Mouse (Mus musculus) spleen, embryonic (tissue): ENCODE data around the gene Cfap77.

Source experiments
- CTCF ChIA-PET: fragments of 350-600 bp; sonication (Branson Sonifier 250); formaldehyde crosslinking; loops from one replicate; lab custom pipeline; 2022; lab: Charles Lee

Cfap77 gene

GRCm38 (mm10) chr2:29052943-29053454 is 1.9 kb downstream of the Cfap77 start:
- CTCF ChIA-PET = interaction anchor here (0.6 to 1.0 kb wide), 6 partner anchors 10 to 297 kb away, joined by 3 to 5 read pairs (median 3); no protein-coding TSS in a partner anchor

- CTCF ChIA-PET = interaction anchor here (1.0 kb wide), 1 partner anchor 10 kb away, joined by 3 read pairs; no protein-coding TSS in a partner anchor
Measured at GRCm38 (mm10) chr2:29051932-29052331, 2.9 kb downstream of the Cfap77 start.

GRCm38 (mm10) chr2:29046151-29046550 is 8.7 kb downstream of the Cfap77 start:
- CTCF ChIA-PET = no interaction called here

GRCm38 (mm10) chr2:29042124-29042523 is 12.7 kb downstream of the Cfap77 start:
- CTCF ChIA-PET = interaction anchor here (0.8 kb wide), 1 partner anchor 10 kb away, joined by 3 read pairs; no protein-coding TSS in a partner anchor

- CTCF ChIA-PET = interaction anchor here (0.8 kb wide), 1 partner anchor 11 kb away, joined by 3 read pairs; no protein-coding TSS in a partner anchor
Measured at GRCm38 (mm10) chr2:29041477-29041768, 13.4 kb downstream of the Cfap77 start.

- CTCF ChIA-PET = no interaction called here
Measured at GRCm38 (mm10) chr2:29040594-29041476, 14.0 kb downstream of the Cfap77 start.

GRCm38 (mm10) chr2:29039741-29040140 is 15.1 kb downstream of the Cfap77 start:
- CTCF ChIA-PET = no interaction called here

- CTCF ChIA-PET = interaction anchor here (0.6 kb wide), 1 partner anchor 17 kb away, joined by 3 read pairs; no protein-coding TSS in a partner anchor
Measured at GRCm38 (mm10) chr2:29035698-29036097, 19.2 kb downstream of the Cfap77 start.

GRCm38 (mm10) chr2:29034542-29035475 is 20.1 kb downstream of the Cfap77 start:
- CTCF ChIA-PET = no interaction called here

- CTCF ChIA-PET = no interaction called here
Measured at GRCm38 (mm10) chr2:29031951-29032350, 22.9 kb downstream of the Cfap77 start.

GRCm38 (mm10) chr2:29030048-29030734 is 24.7 kb downstream of the Cfap77 start:
- CTCF ChIA-PET = interaction anchor here (0.6 kb wide), 1 partner anchor 483 kb away, joined by 3 read pairs; no protein-coding TSS in a partner anchor

GRCm38 (mm10) chr2:29025284-29025683 is 29.6 kb downstream of the Cfap77 start:
- CTCF ChIA-PET = no interaction called here

GRCm38 (mm10) chr2:29023001-29023400 is 31.9 kb downstream of the Cfap77 start:
- CTCF ChIA-PET = no interaction called here

GRCm38 (mm10) chr2:29021025-29021424 is 33.8 kb downstream of the Cfap77 start:
- CTCF ChIA-PET = interaction anchor here (0.6 kb wide), 1 partner anchor 44 kb away, joined by 4 read pairs; no protein-coding TSS in a partner anchor

- CTCF ChIA-PET = no interaction called here
Measured at GRCm38 (mm10) chr2:29018680-29019079, 36.2 kb downstream of the Cfap77 start.

- CTCF ChIA-PET = no interaction called here
Measured at GRCm38 (mm10) chr2:29016599-29017587, 38.0 kb downstream of the Cfap77 start.

GRCm38 (mm10) chr2:29012523-29012922 is 42.3 kb downstream of the Cfap77 start:
- CTCF ChIA-PET = no interaction called here

- CTCF ChIA-PET = interaction anchor here (0.7 kb wide), 1 partner anchor 14 kb away, joined by 4 read pairs; no protein-coding TSS in a partner anchor
Measured at GRCm38 (mm10) chr2:29007656-29008055, 47.2 kb downstream of the Cfap77 start.

GRCm38 (mm10) chr2:29006455-29007034 is 48.3 kb downstream of the Cfap77 start:
- CTCF ChIA-PET = no interaction called here
